Mouse (Mus musculus): ENCODE measurements around the gene Sgsm3. TPM values are rescaled to one million over a fixed set of nuclear protein-coding genes. Genes with fewer than 3 reads are reported as not detected.

Sgsm3 gene
- polyA plus RNA-seq, 1 experiment: 12.6 TPM

DNA sequence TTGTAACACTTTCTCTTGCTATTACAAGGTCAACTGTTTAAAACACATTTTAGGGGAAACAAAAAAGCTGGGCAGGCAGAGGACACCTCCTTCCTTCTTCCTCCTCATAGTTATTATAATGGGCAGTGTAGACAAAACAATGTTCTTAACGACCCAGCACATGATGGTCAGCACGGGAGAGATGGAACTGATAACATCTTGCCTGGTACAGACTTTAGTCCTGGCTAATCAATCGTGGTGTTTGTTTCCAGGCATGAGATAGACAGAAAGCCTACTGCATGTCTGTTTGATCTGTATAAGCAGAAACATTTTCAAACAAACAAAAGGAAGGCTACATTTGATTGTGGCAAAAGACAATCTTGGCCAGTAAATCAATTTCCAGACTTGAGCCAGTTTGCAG lies 72.9 kb downstream of the Sgsm3 start:
- H3K4me3 ChIP-seq (ENCODE audit: extremely low read depth, insufficient read depth, insufficient read length): no peak overlapping the region
- peaks cover 7% of the 10 kb centered on the region; the same call in 1 of the 2 replicates for H3K4me1 ChIP-seq (ENCODE audit: control insufficient read depth, insufficient read depth, insufficient read length)
- TF ChIP-seq POLR2A (IDR thresholded peaks at IDR 0.05; ENCODE audit: low read depth, low read length) (no peak), CTCF (IDR thresholded peaks at IDR 0.05; ENCODE audit: extremely low read depth, insufficient read depth, insufficient read length, insufficient replicate concordance) (no peak)
- H3K36me3 ChIP-seq (ENCODE audit: control insufficient read depth, insufficient read depth, low read length): 0 out of 2 replicates have a peak, but pooled peaks cover 2% of the 10 kb centered on the region
- no peak for DNase-seq (ENCODE audit: low read depth in 1 of 2, low spot score in 2 of 2)
- H3K27ac ChIP-seq (ENCODE audit: insufficient read depth, low read length): no peak overlapping the region
- WGBS: 65% methylated on average over 3 of the region's 3 CpGs
- no peaks in the 10 kb centered on the region for H3K27me3 ChIP-seq (ENCODE audit: control insufficient read depth, insufficient read depth, low read length)

DNA sequence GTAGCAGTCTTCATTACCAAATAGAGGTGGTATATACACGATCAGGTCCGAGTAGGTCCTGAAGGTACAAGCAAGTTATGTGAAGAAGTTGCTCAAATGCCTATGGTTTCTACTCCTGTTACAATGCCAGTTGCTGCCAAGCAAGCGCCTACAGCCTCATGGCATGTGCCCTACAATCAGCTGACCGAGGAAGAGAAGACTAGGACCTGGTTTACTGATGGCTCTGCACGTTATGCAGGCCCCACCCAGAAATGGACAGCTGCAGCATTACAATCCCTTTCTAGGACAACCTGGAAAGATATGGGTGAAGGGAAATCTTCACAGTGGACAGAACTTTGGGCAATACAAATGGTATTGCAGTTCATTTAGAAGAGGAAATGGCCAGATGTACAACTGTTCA lies 74.9 kb downstream of the Sgsm3 start:
- WGBS: 94% methylated on average over 5 of the region's 5 CpGs
- H3K27ac ChIP-seq (ENCODE audit: insufficient read depth, low read length): no peak overlapping the region
- H3K36me3 ChIP-seq (ENCODE audit: control insufficient read depth, insufficient read depth, low read length): 0 out of 2 replicates have a peak, but pooled peaks cover 2% of the 10 kb centered on the region
- DNase-seq (ENCODE audit: low read depth in 1 of 2, low spot score in 2 of 2): no peak
- no peak overlapping the region for H3K4me3 ChIP-seq (ENCODE audit: extremely low read depth, insufficient read depth, insufficient read length)
- TF ChIP-seq POLR2A (IDR thresholded peaks at IDR 0.05; ENCODE audit: low read depth, low read length) (no peak), CTCF (IDR thresholded peaks at IDR 0.05; ENCODE audit: extremely low read depth, insufficient read depth, insufficient read length, insufficient replicate concordance) (no peak)
- no peaks in the 10 kb centered on the region for H3K27me3 ChIP-seq (ENCODE audit: control insufficient read depth, insufficient read depth, low read length)
- H3K4me1 ChIP-seq (ENCODE audit: control insufficient read depth, insufficient read depth, insufficient read length): no peaks in the 10 kb centered on the region; the same call in 1 of the 2 replicates

DNA sequence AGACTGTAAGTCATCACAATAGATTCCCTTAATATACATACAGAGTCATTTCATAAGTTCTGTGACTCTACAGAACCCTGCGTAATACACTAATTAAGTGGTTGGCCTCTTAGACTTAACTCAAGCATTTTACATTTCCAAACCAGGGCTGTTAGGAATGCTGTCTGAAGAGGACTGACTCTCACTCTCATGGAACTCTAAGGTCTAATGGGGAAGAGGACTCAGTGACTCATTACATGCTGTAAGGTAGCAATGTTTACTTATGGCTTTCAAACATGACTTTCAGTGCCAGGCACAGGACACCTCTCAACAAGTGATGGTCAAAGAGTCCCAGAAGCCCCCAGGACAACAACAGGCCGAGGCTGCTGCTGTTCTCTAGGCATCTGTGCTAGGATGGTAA lies 77.9 kb downstream of the Sgsm3 start:
- Histone ChIP-seq H3K27ac (ENCODE audit: insufficient read depth, low read length) (no peak overlapping the region), H3K27me3 (ENCODE audit: control insufficient read depth, insufficient read depth, low read length) (no peaks in the 10 kb centered on the region), H3K4me3 (ENCODE audit: extremely low read depth, insufficient read depth, insufficient read length) (no peak overlapping the region), H3K4me1 (ENCODE audit: control insufficient read depth, insufficient read depth, insufficient read length) (peaks cover 2% of the 10 kb centered on the region; the same call in 1 of the 2 replicates), H3K36me3 (ENCODE audit: control insufficient read depth, insufficient read depth, low read length) (no peaks in the 10 kb centered on the region)
- DNase-seq (ENCODE audit: low read depth in 1 of 2, low spot score in 2 of 2): no peak
- TF ChIP-seq CTCF (IDR thresholded peaks at IDR 0.05; ENCODE audit: extremely low read depth, insufficient read depth, insufficient read length, insufficient replicate concordance): no peak
- TF ChIP-seq POLR2A (IDR thresholded peaks at IDR 0.05; ENCODE audit: low read depth, low read length): no peak
- 91% methylated on average over 2 of the region's 2 CpGs for WGBS

DNA sequence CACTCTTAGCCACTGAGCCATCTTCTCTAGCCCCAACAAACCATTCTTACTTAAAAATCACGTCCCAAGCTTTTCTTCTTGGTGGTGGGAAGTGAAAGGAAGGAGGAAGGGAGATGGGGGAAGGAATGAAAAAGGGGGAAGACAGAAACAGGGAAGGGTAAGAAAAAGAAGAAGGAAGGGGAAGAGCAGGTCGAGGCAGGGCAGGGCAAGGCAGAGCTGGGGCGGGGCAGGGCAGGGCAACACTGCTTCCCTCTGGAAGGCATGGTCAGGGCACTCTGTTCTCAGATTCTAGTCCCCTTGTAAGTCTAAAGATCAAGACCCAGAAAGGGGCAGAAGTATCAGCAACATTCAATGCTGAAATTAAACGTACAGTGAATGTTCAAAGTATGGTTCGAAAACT lies 80.2 kb downstream of the Sgsm3 start:
- no peak overlapping the region for H3K27ac ChIP-seq (ENCODE audit: insufficient read depth, low read length)
- WGBS: 76% methylated on average over 5 of the region's 5 CpGs

DNA sequence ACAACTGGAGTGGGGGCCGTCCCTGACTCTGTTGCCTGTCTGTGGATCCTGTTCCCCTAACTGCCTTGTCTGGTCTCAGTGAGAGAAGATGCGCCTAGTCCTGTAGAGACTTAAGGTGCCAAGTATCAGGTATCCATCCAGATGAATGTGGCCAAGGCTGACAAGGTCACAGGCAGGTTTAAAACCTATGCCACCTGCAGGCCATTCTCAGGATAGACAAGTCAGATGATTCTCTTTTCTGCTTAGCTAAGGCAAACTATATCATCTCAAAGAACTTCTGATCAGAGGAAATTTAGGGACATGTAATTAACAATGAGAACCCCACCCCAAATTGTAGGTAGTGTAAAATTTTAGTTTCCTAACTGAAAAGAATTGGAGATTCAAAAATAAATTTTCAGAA lies 83.4 kb downstream of the Sgsm3 start:
- 88% methylated on average over 2 of the region's 2 CpGs for WGBS
- DNase-seq (ENCODE audit: low read depth in 1 of 2, low spot score in 2 of 2): no peak
- H3K27me3 ChIP-seq (ENCODE audit: control insufficient read depth, insufficient read depth, low read length): no peaks in the 10 kb centered on the region
- TF ChIP-seq CTCF (IDR thresholded peaks at IDR 0.05; ENCODE audit: extremely low read depth, insufficient read depth, insufficient read length, insufficient replicate concordance) (no peak), POLR2A (IDR thresholded peaks at IDR 0.05; ENCODE audit: low read depth, low read length) (no peak)
- peaks cover 4% of the 10 kb centered on the region; the same call in 1 of the 2 replicates for H3K36me3 ChIP-seq (ENCODE audit: control insufficient read depth, insufficient read depth, low read length)
- no peak overlapping the region for H3K4me3 ChIP-seq (ENCODE audit: extremely low read depth, insufficient read depth, insufficient read length)
- peaks cover 5% of the 10 kb centered on the region; the same call in 1 of the 2 replicates for H3K4me1 ChIP-seq (ENCODE audit: control insufficient read depth, insufficient read depth, insufficient read length)
- H3K27ac ChIP-seq (ENCODE audit: insufficient read depth, low read length): no peak overlapping the region

More for the DNA sequence above, 80.2 kb downstream of the Sgsm3 start:
- Histone ChIP-seq H3K36me3 (ENCODE audit: control insufficient read depth, insufficient read depth, low read length) (peaks cover 3% of the 10 kb centered on the region; the same call in 1 of the 2 replicates), H3K27me3 (ENCODE audit: control insufficient read depth, insufficient read depth, low read length) (no peaks in the 10 kb centered on the region), H3K4me1 (ENCODE audit: control insufficient read depth, insufficient read depth, insufficient read length) (peaks cover 5% of the 10 kb centered on the region; the same call in 1 of the 2 replicates), H3K4me3 (ENCODE audit: extremely low read depth, insufficient read depth, insufficient read length) (no peak overlapping the region)
- DNase-seq (ENCODE audit: low read depth in 1 of 2, low spot score in 2 of 2): no peak
- TF ChIP-seq POLR2A (IDR thresholded peaks at IDR 0.05; ENCODE audit: low read depth, low read length): no peak
- no peak for TF ChIP-seq CTCF (IDR thresholded peaks at IDR 0.05; ENCODE audit: extremely low read depth, insufficient read depth, insufficient read length, insufficient replicate concordance)

Other genes with a start within 250 kb of the Sgsm3 start
- 43.1 and 46.0 TPM in 2 replicates for gene Adsl, start 29.3 kb upstream of the Sgsm3 start, polyA plus RNA-seq (2012; rRNA removed)
- 80.0 and 100 TPM in 2 replicates for gene Mrtfa, start 213.0 kb downstream of the Sgsm3 start, polyA plus RNA-seq (2012; rRNA removed)